In genomic region chr3:61159811-61160210, GRCm38 (mm10) we compare ENCODE assay signal across 26 mouse cellular contexts.
A peak's percentile ranks its signal among the peaks of the same experiment; 100 is the strongest.
DNase-seq lines count a peak whose midpoint lies in the region; ATAC-seq and TF ChIP-seq lines count a peak whose summit lies in the region.
"Had no signal": no experiment of that assay in that cellular context is flagged by ENCODE, and none has a peak within 500 bp of the region (broad histone marks: within the 10 kb centered on the region; RNA-seq: fewer than 3 reads in every experiment).

No protein-coding gene starts in this region.

- TF ChIP-seq CTCF in liver, embryonic 14.5 days (IDR thresholded peaks at IDR 0.05; ENCODE audit: low read depth), result no peak
- no peak for TF ChIP-seq CTCF in gastrocnemius, adult 2 months (IDR thresholded peaks at IDR 0.05)

- H3K4me2 ChIP-seq in heart, embryonic 11.5 days, result no peak overlapping the region
- H3K4me2 ChIP-seq in liver, embryonic 14.5 days (ENCODE audit: low read depth), result 0 out of 2 replicates have a peak overlapping the region, but pooled peaks have one; percentile 16
- H3K4me2 ChIP-seq: limb, embryonic 15.5 days; midbrain, embryonic 15.5 days; neural tube, embryonic 12.5 days had no signal

- intact Hi-C loops in heart, postnatal 25 days (cut with DNase I), result no loop called here
- intact Hi-C loops in gastrocnemius, adult 2 months (cut with DNase I), result no loop called here

- peak; percentile 31; the same call in 1 of the 2 replicates for ATAC-seq in heart, embryonic 11.5 days (replicated peaks; ENCODE audit: insufficient number of reproducible peaks, low FRiP score, low TSS enrichment)
- ATAC-seq in erythroblast, adult 5-6 weeks (replicated peaks; ENCODE audit: low FRiP score, poor library complexity, severe bottlenecking), result peak; percentile 55; the same call in 1 of the 2 replicates
- ATAC-seq in liver, embryonic 14.5 days (ENCODE audit: insufficient read depth), result peak; percentile 74
- ATAC-seq: hindbrain, postnatal 0 days; intestine, embryonic 16.5 days; lung, postnatal 0 days; midbrain, embryonic 15.5 days; Patski had no signal

- no peaks in the 10 kb centered on the region for H3K27me3 ChIP-seq in heart, embryonic 11.5 days (ENCODE audit: control insufficient read depth, insufficient read depth, low read length)
- no peaks in the 10 kb centered on the region for H3K27me3 ChIP-seq in liver, embryonic 14.5 days (ENCODE audit: control insufficient read depth, insufficient read depth, low read length)
- H3K27me3 ChIP-seq: limb, embryonic 15.5 days; midbrain, embryonic 15.5 days; neural tube, embryonic 12.5 days had no signal

- no peaks in the 10 kb centered on the region for H3K9me3 ChIP-seq in heart, embryonic 11.5 days (replicated peaks; ENCODE audit: control insufficient read depth, low read length)
- no peaks in the 10 kb centered on the region for H3K9me3 ChIP-seq in liver, embryonic 14.5 days (ENCODE audit: control insufficient read depth, low read length)
- H3K9me3 ChIP-seq: embryonic facial prominence, embryonic 10.5 days; heart, embryonic 10.5 days; hindbrain, embryonic 10.5 days; limb, embryonic 15.5 days; midbrain, embryonic 15.5 days; neural tube, embryonic 12.5 days had no signal

- no peaks in the 10 kb centered on the region for H3K4me1 ChIP-seq in heart, embryonic 11.5 days (ENCODE audit: control insufficient read depth, insufficient read depth, low read length)
- 0 out of 4 replicates have a peak, but pooled peaks cover 0 to 3% of the 10 kb centered on the region in 2 experiments for H3K4me1 ChIP-seq in liver, embryonic 14.5 days (replicated peaks; ENCODE audit: control insufficient read depth in 2 of 2, insufficient read depth in 2 of 2, low read length in 1 of 2)
- H3K4me1 ChIP-seq: embryonic facial prominence, embryonic 10.5 days; heart, embryonic 10.5 days; hindbrain, embryonic 10.5 days; limb, embryonic 15.5 days; midbrain, embryonic 15.5 days; neural tube, embryonic 12.5 days had no signal

- no peaks in the 10 kb centered on the region for H3K36me3 ChIP-seq in heart, embryonic 11.5 days (ENCODE audit: control insufficient read depth, insufficient read depth, low read length)
- H3K36me3 ChIP-seq in liver, embryonic 14.5 days (replicated peaks; ENCODE audit: control insufficient read depth, insufficient read depth, low read depth), result no peaks in the 10 kb centered on the region
- H3K36me3 ChIP-seq: embryonic facial prominence, embryonic 10.5 days; heart, embryonic 10.5 days; hindbrain, embryonic 10.5 days; limb, embryonic 15.5 days; midbrain, embryonic 15.5 days; neural tube, embryonic 12.5 days had no signal

- H3K27ac ChIP-seq in heart, embryonic 11.5 days (ENCODE audit: low read depth, low read length), result no peak overlapping the region
- H3K27ac ChIP-seq in liver, embryonic 14.5 days, result no peak overlapping the region
- H3K27ac ChIP-seq in gastrocnemius, adult 2 months, result no peak overlapping the region
- H3K27ac ChIP-seq: embryonic facial prominence, embryonic 10.5 days; heart, embryonic 10.5 days; hindbrain, embryonic 10.5 days; hindbrain, postnatal 0 days; limb, embryonic 15.5 days; midbrain, embryonic 15.5 days; neural tube, embryonic 12.5 days had no signal

- WGBS in heart, embryonic 11.5 days (ENCODE audit: insufficient replicate concordance), result 60% methylated on average over 4 of the region's 4 CpGs
- 8% methylated on average over 4 of the region's 4 CpGs for WGBS in liver, embryonic 14.5 days (ENCODE audit: insufficient replicate concordance)

- no peak overlapping the region for H3K9ac ChIP-seq in heart, embryonic 11.5 days (ENCODE audit: low read depth, low read length)
- H3K9ac ChIP-seq in liver, embryonic 14.5 days (replicated peaks), result no peak overlapping the region
- H3K9ac ChIP-seq: limb, embryonic 15.5 days; midbrain, embryonic 15.5 days; neural tube, embryonic 12.5 days had no signal

- no peak for DNase-seq in heart, postnatal 25 days (ENCODE audit: low spot score)
- DNase-seq in liver, embryonic 14.5 days (ENCODE audit: low read depth in 3 of 3, low spot score in 3 of 3), result peak; percentile 26 to 45 (median 34)
- DNase-seq in yolk sac, embryonic 10.5 days (ENCODE audit: low spot score), result peak; percentile 3
- no peak for DNase-seq in gastrocnemius, adult 2 months
- DNase-seq in adrenal gland, postnatal 14 days, result no peak
- no peak for DNase-seq in kidney, postnatal 4 days
- DNase-seq: adrenal gland, adult 2 months; cerebellum, adult 8-10 months; cerebellum, postnatal 36 days; layer of hippocampus, adult 9-11 months; left cerebral cortex, postnatal 4 days; retina, postnatal 1 day; right cerebral cortex, postnatal 25 days; spleen, adult 18-20 months had no signal

- TF ChIP-seq EP300 in liver, embryonic 14.5 days (IDR thresholded peaks at IDR 0.05; ENCODE audit: low read depth), result peak; percentile 68

- H3K4me3 ChIP-seq in heart, embryonic 11.5 days (ENCODE audit: low read depth, low read length), result no peak overlapping the region
- H3K4me3 ChIP-seq in liver, embryonic 14.5 days (ENCODE audit: insufficient read depth in 1 of 2, low read depth in 2 of 2, low read length in 2 of 2), result no peak overlapping the region
- H3K4me3 ChIP-seq in gastrocnemius, adult 2 months, result no peak overlapping the region
- H3K4me3 ChIP-seq: embryonic facial prominence, embryonic 10.5 days; heart, embryonic 10.5 days; hindbrain, embryonic 10.5 days; limb, embryonic 15.5 days; midbrain, embryonic 15.5 days; neural tube, embryonic 12.5 days had no signal

Comparison
In these comparisons a context has a peak if more than half of its experiments do, and no peak if none do; other contexts are left out.
1. DNase-seq: peak in liver, embryonic 14.5 days (3 of 3) and yolk sac, embryonic 10.5 days (single experiment); none in heart, postnatal 25 days (single experiment), gastrocnemius, adult 2 months (single experiment), adrenal gland, postnatal 14 days (single experiment) and kidney, postnatal 4 days (0 of 2).
2. Peak in every context shown above with its lines, with median percentiles within 50 percentile points of each other: ATAC-seq.